In genomic region chr10:78392072-78392471, GRCm38 (mm10) we compare ENCODE assay signal across 8 mouse cellular contexts. TPM values are rescaled to one million over a fixed set of nuclear protein-coding genes. Genes with fewer than 3 reads are reported as not detected.
DNase-seq lines count a peak whose midpoint lies in the region; ATAC-seq and TF ChIP-seq lines count a peak whose summit lies in the region.

No protein-coding gene starts in this region.

- H3K4me2 ChIP-seq in embryonic facial prominence, embryonic 12.5 days (replicated peaks) = 0 out of 2 replicates have a peak overlapping the region, but pooled peaks have one; percentile 15
- no peak overlapping the region for H3K4me2 ChIP-seq in liver, embryonic 13.5 days

- H3K9ac ChIP-seq in embryonic facial prominence, embryonic 12.5 days = no peak overlapping the region
- H3K9ac ChIP-seq in liver, embryonic 13.5 days = no peak overlapping the region

- no peaks in the 10 kb centered on the region for H3K9me3 ChIP-seq in embryonic facial prominence, embryonic 12.5 days
- H3K9me3 ChIP-seq in heart, embryonic 10.5 days = no peaks in the 10 kb centered on the region
- H3K9me3 ChIP-seq in liver, embryonic 13.5 days (replicated peaks) = no peaks in the 10 kb centered on the region

- 2% methylated on average over 18 of the region's 18 CpGs for WGBS in embryonic facial prominence, embryonic 12.5 days
- 2% methylated on average over 18 of the region's 18 CpGs for WGBS in heart, embryonic 10.5 days
- WGBS in liver, embryonic 13.5 days (ENCODE audit: insufficient replicate concordance) = 2% methylated on average over 18 of the region's 18 CpGs
- WGBS in olfactory bulb, adult 2 months = 5% methylated on average over 18 of the region's 18 CpGs
- 3% methylated on average over 18 of the region's 18 CpGs for WGBS in thymus, adult 2 months

- ATAC-seq in embryonic facial prominence, embryonic 12.5 days (ENCODE audit: insufficient number of reproducible peaks, insufficient read depth, low FRiP score, low TSS enrichment) = no peak
- ATAC-seq in liver, embryonic 13.5 days (ENCODE audit: low read depth) = peak; percentile 33; the same call in 1 of the 2 replicates

- H3K4me3 ChIP-seq in embryonic facial prominence, embryonic 12.5 days = 0 out of 2 replicates have a peak overlapping the region, but pooled peaks have one; percentile 7
- peak overlapping the region; percentile 18; the same call in 1 of the 2 replicates for H3K4me3 ChIP-seq in heart, embryonic 10.5 days
- H3K4me3 ChIP-seq in liver, embryonic 13.5 days (replicated peaks) = no peak overlapping the region
- no peak overlapping the region for H3K4me3 ChIP-seq in olfactory bulb, adult 2 months (ENCODE audit: insufficient read depth, low read depth, low read length)
- no peak overlapping the region for H3K4me3 ChIP-seq in thymus, adult 2 months (ENCODE audit: control insufficient read depth, insufficient read depth, low read length)

- H3K27ac ChIP-seq in embryonic facial prominence, embryonic 12.5 days = no peak overlapping the region
- no peak overlapping the region for H3K27ac ChIP-seq in heart, embryonic 10.5 days
- no peak overlapping the region for H3K27ac ChIP-seq in liver, embryonic 13.5 days
- H3K27ac ChIP-seq in olfactory bulb, adult 2 months (ENCODE audit: insufficient read depth, low read depth, low read length) = no peak overlapping the region
- no peak overlapping the region for H3K27ac ChIP-seq in thymus, adult 2 months (ENCODE audit: control insufficient read depth, insufficient read depth, low read length)

- H3K36me3 ChIP-seq in embryonic facial prominence, embryonic 12.5 days = no peaks in the 10 kb centered on the region
- H3K36me3 ChIP-seq in heart, embryonic 10.5 days = no peaks in the 10 kb centered on the region
- no peaks in the 10 kb centered on the region for H3K36me3 ChIP-seq in liver, embryonic 13.5 days
- H3K36me3 ChIP-seq in thymus, adult 2 months (ENCODE audit: control insufficient read depth, insufficient read depth, low read length) = no peaks in the 10 kb centered on the region

- peaks cover 3% of the 10 kb centered on the region; the same call in 1 of the 2 replicates for H3K4me1 ChIP-seq in embryonic facial prominence, embryonic 12.5 days
- H3K4me1 ChIP-seq in heart, embryonic 10.5 days = peaks cover 12% of the 10 kb centered on the region; the same call in 1 of the 2 replicates
- peaks cover 11% of the 10 kb centered on the region; the same call in 1 of the 2 replicates for H3K4me1 ChIP-seq in liver, embryonic 13.5 days (replicated peaks)
- peaks cover 60% of the 10 kb centered on the region for H3K4me1 ChIP-seq in olfactory bulb, adult 2 months (ENCODE audit: control insufficient read depth, insufficient read depth, low read length)
- H3K4me1 ChIP-seq in thymus, adult 2 months (replicated peaks; ENCODE audit: control insufficient read depth, insufficient read depth, low read length) = peaks cover 6% of the 10 kb centered on the region; the same call in 1 of the 2 replicates

- DNase-seq in CD4-positive helper T cell, adult 2 months (ENCODE audit: low read depth, low spot score) = peak; percentile 70
- peak; percentile 87 for DNase-seq in adrenal gland, postnatal 25 days
- peak; percentile 89 for DNase-seq in heart, embryonic 10.5 days (ENCODE audit: low spot score)
- DNase-seq in kidney, postnatal 14 days = peak; percentile 87
- DNase-seq in liver, embryonic 13.5 days = peak; percentile 60
- DNase-seq in thymus, adult 2 months = peak; percentile 75

- H3K27me3 ChIP-seq in embryonic facial prominence, embryonic 12.5 days = peaks cover 41% of the 10 kb centered on the region
- peaks cover 55% of the 10 kb centered on the region for H3K27me3 ChIP-seq in heart, embryonic 10.5 days (ENCODE audit: insufficient read depth, poor library complexity, severe bottlenecking)
- H3K27me3 ChIP-seq in liver, embryonic 13.5 days = peaks cover 48% of the 10 kb centered on the region
- H3K27me3 ChIP-seq in thymus, adult 2 months (ENCODE audit: control insufficient read depth, insufficient read depth, low read length) = no peaks in the 10 kb centered on the region

- no peak for TF ChIP-seq POLR2A in olfactory bulb, adult 2 months (IDR thresholded peaks at IDR 0.05; ENCODE audit: insufficient read depth, low read depth, low read length)
- no peak for TF ChIP-seq POLR2A in thymus, adult 2 months (IDR thresholded peaks at IDR 0.05; ENCODE audit: control insufficient read depth, extremely low read depth, insufficient read depth, low read length, poor library complexity)

- peak; percentile 87 for TF ChIP-seq CTCF in olfactory bulb, adult 2 months (IDR thresholded peaks at IDR 0.05; ENCODE audit: insufficient read depth, low read depth, low read length)
- TF ChIP-seq CTCF in thymus, adult 2 months (IDR thresholded peaks at IDR 0.05; ENCODE audit: borderline replicate concordance, control insufficient read depth, extremely low read depth, insufficient read depth, low read length, poor library complexity) = peak; percentile 92

RNA-seq across cellular contexts. Expression of gene Rrp1, which starts 20.8 kb away (rescaled TPM):
- 228 and 255 TPM in 2 replicates for total RNA-seq in adrenal gland, postnatal 25 days (2021)
- 323 and 336 TPM in 2 replicates for polyA plus RNA-seq in embryonic facial prominence, embryonic 12.5 days (2016; fragmentation: Nextera tagmentation; extraction: Ambion mirVana)
- 271 and 283 TPM in 2 replicates for polyA plus RNA-seq in heart, embryonic 10.5 days (2016; fragmentation: Nextera tagmentation; extraction: Ambion mirVana)
- 160 and 177 TPM in 2 replicates for polyA plus RNA-seq in liver, embryonic 13.5 days (2015; fragmentation: Nextera tagmentation; extraction: Ambion mirVana)
- polyA plus RNA-seq in olfactory bulb, adult 2 months (2012; ENCODE audit: insufficient read depth, insufficient read length, low replicate concordance, missing spikeins) = 444 TPM in 1 of 2 replicates, not detected in the other
- 133 and 164 TPM in 2 replicates for polyA plus RNA-seq in thymus, adult 2 months (2012; rRNA removed)

RNA-seq across cellular contexts. Expression of gene Cstb, which starts 33.4 kb away (rescaled TPM):
- 257 and 265 TPM in 2 replicates for total RNA-seq in adrenal gland, postnatal 25 days (2021)
- 185 and 189 TPM in 2 replicates for polyA plus RNA-seq in embryonic facial prominence, embryonic 12.5 days (2016; fragmentation: Nextera tagmentation; extraction: Ambion mirVana)
- polyA plus RNA-seq in heart, embryonic 10.5 days (2016; fragmentation: Nextera tagmentation; extraction: Ambion mirVana) = 117 and 136 TPM in 2 replicates
- polyA plus RNA-seq in liver, embryonic 13.5 days (2015; fragmentation: Nextera tagmentation; extraction: Ambion mirVana) = 97.6 and 107 TPM in 2 replicates
- polyA plus RNA-seq in olfactory bulb, adult 2 months (2012; ENCODE audit: insufficient read depth, insufficient read length, low replicate concordance, missing spikeins) = 1,067 TPM in 1 of 2 replicates, not detected in the other
- polyA plus RNA-seq in thymus, adult 2 months (2012; rRNA removed) = 212 and 247 TPM in 2 replicates

RNA-seq across cellular contexts. Expression of gene Agpat3, which starts 39.8 kb away (rescaled TPM):
- total RNA-seq in adrenal gland, postnatal 25 days (2021) = 334 and 362 TPM in 2 replicates
- polyA plus RNA-seq in embryonic facial prominence, embryonic 12.5 days (2016; fragmentation: Nextera tagmentation; extraction: Ambion mirVana) = 54.1 and 56.4 TPM in 2 replicates
- polyA plus RNA-seq in heart, embryonic 10.5 days (2016; fragmentation: Nextera tagmentation; extraction: Ambion mirVana) = 43.7 and 44.2 TPM in 2 replicates
- polyA plus RNA-seq in liver, embryonic 13.5 days (2015; fragmentation: Nextera tagmentation; extraction: Ambion mirVana) = 18.1 and 19.5 TPM in 2 replicates
- polyA plus RNA-seq in olfactory bulb, adult 2 months (2012; ENCODE audit: insufficient read depth, insufficient read length, low replicate concordance, missing spikeins) = 102 TPM in 1 of 2 replicates, not detected in the other
- 386 and 423 TPM in 2 replicates for polyA plus RNA-seq in thymus, adult 2 months (2012; rRNA removed)

Comparison
In these comparisons a context has a peak if more than half of its experiments do, and no peak if none do; other contexts are left out.
1. H3K4me3 ChIP-seq: peak in embryonic facial prominence, embryonic 12.5 days (single experiment) and heart, embryonic 10.5 days (single experiment); none in liver, embryonic 13.5 days (single experiment), olfactory bulb, adult 2 months (single experiment) and thymus, adult 2 months (single experiment).
2. Peak in every context shown above with its lines, with median percentiles within 50 percentile points of each other: DNase-seq.